Mouse (Mus musculus) brown adipose tissue, adult 24 weeks (tissue): ENCODE measurements around the gene Mmp7. TPM values are rescaled to one million over a fixed set of nuclear protein-coding genes. Genes with fewer than 3 reads are reported as not detected.

ENCODE experiments used
- H3K27ac ChIP-seq: fragments of 200-500 bp; replicated peaks from 2 replicates; pipeline ENCODE4 v1.5.1; 2012; ENCODE audit warnings: low read depth, mild to moderate bottlenecking, low read length
- H3K4me1 ChIP-seq: fragments of 200-500 bp; 2 replicates; pipeline ENCODE4 v1.6.1; 2012; ENCODE audit warnings: low read length, mixed read lengths; ENCODE audit not compliant: control insufficient read depth, insufficient read depth, insufficient read length
- H3K4me3 ChIP-seq: fragments of 200-500 bp; 2 replicates; pipeline ENCODE4 v1.5.1; 2012; ENCODE audit warnings: low read depth, mild to moderate bottlenecking, low read length, moderate library complexity; ENCODE audit not compliant: insufficient read depth
- polyA plus RNA-seq: library from polyadenylated mRNA; stranded (reverse); fragments of >200 nt; gene quantifications from 2 replicates; pipeline ENCODE4 v1.2.4, GENCODE M21; 2012; ENCODE audit not compliant: missing spikeins, insufficient read depth, insufficient read length

The Mmp7 gene
- polyA plus RNA-seq, 1 experiment, result not detected

DNA sequence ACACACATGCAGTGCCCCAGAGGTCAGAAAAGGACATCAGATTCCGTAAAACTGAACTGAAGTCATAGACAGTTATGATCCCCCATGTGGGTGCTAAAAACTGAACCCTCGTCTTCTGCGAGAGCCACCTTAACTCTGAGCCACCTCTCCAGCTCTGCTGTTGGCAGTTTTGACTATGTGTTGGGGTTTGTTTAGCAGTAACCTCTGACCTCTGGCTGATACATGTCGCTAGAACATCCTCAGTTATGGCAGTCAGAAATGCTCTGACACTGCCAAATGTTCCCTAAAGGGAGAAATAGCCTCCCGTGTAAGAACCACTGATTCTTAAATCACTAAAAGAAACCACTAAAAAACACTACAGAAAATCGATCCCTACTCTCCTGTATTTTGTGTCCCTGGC, 16.8 kb downstream of the Mmp7 start:
- Histone ChIP-seq H3K4me1 (no peaks in the 10 kb centered on the region), H3K4me3 (no peak overlapping the region), H3K27ac (no peak overlapping the region)

- no peaks in the 10 kb centered on the region for H3K4me1 ChIP-seq
Measured at GRCm38 (mm10) chr9:7711196-7711595, 19.3 kb downstream of the Mmp7 start.

DNA sequence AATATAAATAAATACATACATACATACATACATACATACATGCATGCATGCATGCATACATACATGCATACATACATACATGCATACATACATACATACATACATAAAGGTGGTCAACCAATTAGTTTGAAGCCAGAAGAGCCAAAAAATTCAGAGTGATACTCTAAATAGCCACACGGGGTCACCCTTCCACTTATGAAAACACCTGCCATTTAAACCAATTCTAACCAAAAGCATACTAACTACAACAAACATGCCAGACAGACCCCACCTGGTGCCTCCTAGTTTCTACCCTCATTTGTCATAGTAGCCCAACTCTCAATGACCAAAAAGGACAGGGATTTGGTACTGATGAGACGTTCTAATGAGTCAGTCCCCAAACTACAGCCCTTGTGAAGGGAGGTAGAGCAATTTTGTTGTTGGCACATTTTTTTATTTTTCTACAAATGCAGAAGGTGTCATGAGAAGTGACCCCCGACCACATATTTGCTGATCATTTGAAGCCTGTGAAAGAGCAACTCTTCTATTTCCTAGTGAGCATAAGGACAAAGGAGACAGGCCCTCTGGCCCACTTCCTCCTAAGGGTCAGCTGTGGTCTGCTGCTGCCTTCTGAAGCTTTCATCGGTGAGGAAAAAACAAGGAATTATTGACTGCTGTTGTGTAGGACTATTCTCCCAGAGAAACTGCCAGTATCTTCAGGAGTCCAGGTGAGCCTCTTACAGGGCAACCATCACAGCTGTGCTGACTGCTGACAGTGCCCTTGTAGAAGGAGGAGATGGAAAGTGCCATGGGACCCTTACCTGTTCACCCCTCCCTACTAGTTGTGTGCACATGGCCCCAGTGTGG, 22.4 kb downstream of the Mmp7 start:
- no peak overlapping the region for H3K4me3 ChIP-seq
- no peak overlapping the region for H3K27ac ChIP-seq
- no peaks in the 10 kb centered on the region for H3K4me1 ChIP-seq

More at GRCm38 (mm10) chr9:7711196-7711595, 19.3 kb downstream of the Mmp7 start:
- H3K27ac ChIP-seq, result no peak overlapping the region
- no peak overlapping the region for H3K4me3 ChIP-seq

DNA sequence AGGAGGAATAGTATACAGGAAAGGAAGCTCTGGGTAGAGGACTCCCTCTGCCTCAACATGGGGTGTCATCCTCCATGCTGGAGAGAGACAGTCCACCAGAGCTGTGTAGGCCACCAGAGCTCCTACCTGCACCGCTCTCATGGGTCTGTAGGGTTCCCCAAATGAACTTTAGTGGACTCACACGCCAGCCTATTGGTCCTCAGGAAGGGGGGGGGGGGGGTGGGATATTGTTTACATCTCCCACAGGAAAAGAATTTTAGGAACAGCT, 23.0 kb downstream of the Mmp7 start:
- Histone ChIP-seq H3K4me1 (no peaks in the 10 kb centered on the region), H3K27ac (no peak overlapping the region), H3K4me3 (no peak overlapping the region)

DNA sequence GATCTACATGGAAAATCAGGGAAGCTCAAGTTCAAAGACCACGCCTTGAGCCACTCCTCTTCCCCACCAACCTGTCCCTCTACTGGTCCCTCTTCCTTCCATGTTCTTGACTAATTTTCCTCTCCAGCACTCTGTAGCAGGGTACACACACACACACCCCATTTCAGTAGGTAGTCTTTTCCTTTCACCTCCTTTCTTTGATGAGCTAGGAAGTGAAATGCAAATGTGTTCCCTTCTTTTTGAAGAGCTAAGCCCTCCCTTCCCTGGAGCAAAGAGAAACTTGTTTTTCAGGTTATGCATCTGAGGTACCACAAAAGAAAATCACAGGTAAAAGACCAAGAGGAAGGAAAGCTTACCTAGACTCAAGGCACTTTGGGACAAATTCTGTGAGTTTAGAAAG, 29.7 kb downstream of the Mmp7 start:
- H3K27ac ChIP-seq, result no peak overlapping the region
- no peaks in the 10 kb centered on the region for H3K4me1 ChIP-seq

DNA sequence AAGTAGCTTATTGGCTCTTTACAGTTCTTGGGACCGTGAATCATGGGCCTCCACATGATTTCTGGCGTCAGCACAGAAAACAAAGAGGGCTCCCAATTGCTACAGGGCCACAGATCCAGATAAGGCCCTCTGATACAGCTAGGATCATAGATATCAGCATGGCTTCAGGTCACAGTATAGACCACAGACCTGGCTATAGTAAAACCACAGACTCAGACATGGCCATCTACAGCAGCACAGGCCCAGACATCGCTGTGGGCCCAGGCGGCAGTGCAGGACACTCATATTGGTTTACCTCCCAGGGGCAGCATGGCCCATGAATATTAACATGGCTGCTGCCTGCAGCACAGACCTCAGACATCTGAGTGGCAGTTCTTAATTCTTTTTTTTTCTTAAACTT, 37.1 kb downstream of the Mmp7 start:
- H3K27ac ChIP-seq, result no peak overlapping the region
- H3K4me3 ChIP-seq, result no peak overlapping the region
- H3K4me1 ChIP-seq, result no peaks in the 10 kb centered on the region

More for the DNA sequence above, 29.7 kb downstream of the Mmp7 start:
- no peak overlapping the region for H3K4me3 ChIP-seq

- no peak overlapping the region for H3K4me3 ChIP-seq
- no peak overlapping the region for H3K27ac ChIP-seq
- no peaks in the 10 kb centered on the region for H3K4me1 ChIP-seq
Measured at GRCm38 (mm10) chr9:7742696-7743095, 50.8 kb downstream of the Mmp7 start.

GRCm38 (mm10) chr9:7744156-7744555, 52.3 kb downstream of the Mmp7 start:
- Histone ChIP-seq H3K4me1 (no peaks in the 10 kb centered on the region), H3K27ac (no peak overlapping the region), H3K4me3 (no peak overlapping the region)

GRCm38 (mm10) chr9:7748881-7749280, 57.0 kb downstream of the Mmp7 start:
- 0 out of 2 replicates have a peak, but pooled peaks cover 3% of the 10 kb centered on the region for H3K4me1 ChIP-seq
- no peak overlapping the region for H3K27ac ChIP-seq
- no peak overlapping the region for H3K4me3 ChIP-seq

Other genes with a start within 250 kb of the Mmp7 start
- gene Mmp3, start 246.3 kb upstream of the Mmp7 start, polyA plus RNA-seq, result 5.9 and 12.8 TPM in 2 replicates
- not detected in 2 replicates for gene Mmp10, start 189.7 kb upstream of the Mmp7 start, polyA plus RNA-seq
- gene Mmp8, start 133.6 kb upstream of the Mmp7 start, polyA plus RNA-seq, result not detected in 2 replicates
- gene Mmp27, start 120.7 kb upstream of the Mmp7 start, polyA plus RNA-seq, result not detected in 2 replicates
- gene Mmp20, start 63.9 kb upstream of the Mmp7 start, polyA plus RNA-seq, result not detected in 2 replicates
- 48.1 and 61.0 TPM in 2 replicates for gene Tmem123, start 72.0 kb downstream of the Mmp7 start, polyA plus RNA-seq
- 10.1 and 19.7 TPM in 2 replicates for gene Birc2, start 145.0 kb downstream of the Mmp7 start, polyA plus RNA-seq
- 12.6 and 14.9 TPM in 2 replicates for gene Birc3, start 181.1 kb downstream of the Mmp7 start, polyA plus RNA-seq